Mouse (Mus musculus) kidney, postnatal 4 days (tissue): ENCODE results near the gene Cd300ld3.
A peak's percentile ranks its signal among the peaks of the same experiment; 100 is the strongest.

Experiments used
- DNase-seq, 2 experiments: peaks; one replicate each; pipeline ENCODE4 v3.0.0; 2021; ENCODE audit warnings: mixed read lengths in 2 of 2

The Cd300ld3 gene

DNA sequence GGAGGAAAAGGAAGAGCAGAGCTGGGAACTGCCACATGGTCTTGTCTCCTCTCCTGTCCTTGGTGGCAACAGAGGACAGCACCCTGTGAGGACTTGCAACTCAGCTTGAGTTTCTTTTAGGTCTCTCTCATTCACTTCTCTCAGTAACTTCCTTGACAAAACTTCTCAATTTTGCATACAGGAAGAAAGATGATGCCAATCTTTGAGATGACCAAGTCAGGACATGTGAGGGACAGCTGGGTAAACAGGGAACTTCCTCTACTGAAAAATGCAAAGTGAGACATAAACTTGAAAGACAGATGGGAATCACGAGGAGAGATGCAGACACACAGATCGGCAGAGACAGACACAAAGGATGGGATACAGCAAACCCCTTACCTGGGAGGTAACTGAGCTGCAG is at the start of gene Cd300ld3:
TSS of gene Cd300ld3 (minus strand) at position 151 of the 400 bp plus-strand sequence.
- DNase-seq, result no peak

DNA sequence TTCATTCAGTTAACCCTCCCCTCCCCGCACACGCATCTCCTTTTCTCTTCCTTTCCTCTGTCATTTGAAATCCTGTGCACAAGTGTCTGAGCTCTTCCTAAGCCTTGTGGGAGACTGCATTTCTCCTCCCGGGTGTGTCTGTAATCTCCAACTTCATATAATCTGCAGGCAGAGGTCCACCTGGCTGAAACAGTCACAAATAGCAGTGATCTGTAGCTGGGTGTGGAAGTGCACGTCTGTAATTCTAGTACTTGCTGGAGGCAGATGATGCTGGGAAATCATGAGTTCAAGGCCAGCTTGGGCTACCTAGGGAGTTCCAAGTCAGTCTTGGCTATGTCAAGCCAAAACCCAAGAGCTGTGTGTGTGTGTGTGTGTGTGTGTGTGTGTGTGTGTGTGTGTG is 43.9 kb upstream of the Cd300ld3 start:
- DNase-seq, result no peak

DNA sequence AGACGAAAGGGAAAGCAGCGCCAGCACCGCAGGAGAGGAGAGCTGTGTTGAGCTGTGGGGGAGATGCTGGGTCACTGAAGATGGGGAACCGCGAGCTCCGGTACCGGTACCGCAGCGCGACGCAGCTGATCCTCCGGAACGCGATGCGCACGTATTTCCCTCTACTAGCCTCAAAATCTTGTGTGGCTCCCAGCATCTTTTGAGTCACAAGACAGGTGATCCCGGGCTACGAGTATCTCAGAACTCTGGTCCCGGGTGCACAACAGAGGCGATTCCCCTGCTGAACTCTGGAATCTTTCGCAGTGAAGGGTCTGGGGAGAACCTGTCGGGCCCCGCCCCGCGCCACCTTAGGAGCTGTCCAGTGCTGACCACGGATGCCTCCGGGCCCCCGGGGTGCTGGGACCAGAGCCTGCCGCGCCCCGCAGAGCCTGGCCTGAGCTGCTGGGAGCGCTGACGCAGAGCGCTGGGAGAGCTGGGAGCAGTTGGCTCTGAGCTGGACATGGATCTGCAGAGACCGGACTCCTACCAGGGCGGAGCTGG is 43.2 kb upstream of the Cd300ld3 start, which contains the start of gene Rab37:
TSS of gene Rab37 (plus strand) at position 70 of the 540 bp plus-strand sequence.
- DNase-seq, result peak; percentile 71 to 76

DNA sequence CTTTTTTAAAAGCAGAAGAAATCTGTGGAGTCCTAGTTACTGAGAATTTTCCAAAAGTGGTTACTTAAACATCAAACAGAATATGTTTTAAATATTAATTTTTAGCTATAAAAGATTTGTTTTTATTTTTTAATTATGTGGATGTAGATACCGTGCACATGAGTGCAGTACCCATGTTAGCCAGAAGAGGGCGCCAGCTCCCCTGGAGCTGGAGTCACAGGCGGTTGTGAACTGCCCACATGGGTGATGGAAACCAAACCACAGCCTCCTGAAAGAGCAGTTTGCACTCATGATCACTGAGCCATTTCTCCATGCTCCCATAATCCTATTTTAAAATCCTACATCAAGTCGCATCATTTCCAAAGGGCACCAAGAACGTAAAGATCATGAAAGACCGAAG is 41.6 kb upstream of the Cd300ld3 start:
- no peak for DNase-seq

DNA sequence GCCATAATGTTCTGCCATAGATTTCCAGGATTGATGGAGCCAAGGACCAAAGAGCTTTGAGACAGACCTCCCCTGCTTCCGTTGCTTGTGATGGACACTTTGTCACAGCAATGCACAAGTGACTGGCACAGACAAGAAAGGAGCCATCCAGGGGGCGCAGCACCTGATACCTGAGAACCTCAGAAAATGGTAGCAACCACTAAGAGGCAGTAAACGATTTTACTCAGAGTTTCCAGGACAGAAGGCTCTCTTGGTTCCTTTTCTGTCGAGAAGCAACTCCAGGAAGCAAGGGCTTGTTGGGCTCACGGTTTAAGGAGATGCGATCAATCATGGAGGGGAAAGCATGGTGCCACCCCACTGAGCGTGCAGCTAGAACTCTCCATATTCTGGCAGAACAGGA is 38.0 kb upstream of the Cd300ld3 start:
- no peak for DNase-seq

DNA sequence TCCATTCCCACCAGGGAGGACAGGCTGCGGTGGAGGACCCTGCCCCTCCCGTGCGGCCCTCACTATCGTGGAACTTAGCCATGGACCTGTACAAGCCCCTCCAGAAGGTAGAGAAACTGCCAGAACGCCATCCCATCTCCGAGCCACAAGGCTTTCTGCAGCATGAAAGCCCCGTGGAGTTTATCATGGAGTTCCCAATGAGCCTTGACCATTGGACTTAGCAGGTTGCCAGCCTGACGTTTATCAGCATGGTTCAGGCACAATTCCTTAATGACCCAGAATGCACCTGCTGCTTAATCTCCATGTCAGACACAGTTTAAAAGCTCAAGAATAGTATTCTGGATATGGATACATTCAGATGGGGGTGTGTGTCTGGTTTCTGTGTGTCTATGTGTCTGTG is 36.9 kb upstream of the Cd300ld3 start:
- DNase-seq, result no peak

DNA sequence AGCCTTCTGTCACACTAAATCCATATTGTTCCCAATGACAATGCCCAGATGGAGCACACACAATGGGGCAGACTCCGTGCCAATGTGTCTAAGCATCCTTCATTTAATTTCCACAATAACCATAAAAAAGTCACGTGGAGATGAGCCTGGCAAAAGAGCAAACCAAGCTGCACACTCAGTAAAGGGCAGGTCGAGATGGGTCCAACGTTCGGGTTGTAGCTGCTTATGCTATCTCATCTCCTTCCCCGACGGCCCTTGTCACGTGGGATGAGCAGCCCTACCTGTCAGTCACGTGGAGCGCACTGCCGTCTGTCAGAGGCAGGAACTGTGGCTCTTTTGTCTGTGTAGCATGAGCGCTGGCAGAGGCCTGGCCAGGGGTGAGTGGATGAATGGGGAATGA is 36.4 kb upstream of the Cd300ld3 start:
- DNase-seq, result no peak

DNA sequence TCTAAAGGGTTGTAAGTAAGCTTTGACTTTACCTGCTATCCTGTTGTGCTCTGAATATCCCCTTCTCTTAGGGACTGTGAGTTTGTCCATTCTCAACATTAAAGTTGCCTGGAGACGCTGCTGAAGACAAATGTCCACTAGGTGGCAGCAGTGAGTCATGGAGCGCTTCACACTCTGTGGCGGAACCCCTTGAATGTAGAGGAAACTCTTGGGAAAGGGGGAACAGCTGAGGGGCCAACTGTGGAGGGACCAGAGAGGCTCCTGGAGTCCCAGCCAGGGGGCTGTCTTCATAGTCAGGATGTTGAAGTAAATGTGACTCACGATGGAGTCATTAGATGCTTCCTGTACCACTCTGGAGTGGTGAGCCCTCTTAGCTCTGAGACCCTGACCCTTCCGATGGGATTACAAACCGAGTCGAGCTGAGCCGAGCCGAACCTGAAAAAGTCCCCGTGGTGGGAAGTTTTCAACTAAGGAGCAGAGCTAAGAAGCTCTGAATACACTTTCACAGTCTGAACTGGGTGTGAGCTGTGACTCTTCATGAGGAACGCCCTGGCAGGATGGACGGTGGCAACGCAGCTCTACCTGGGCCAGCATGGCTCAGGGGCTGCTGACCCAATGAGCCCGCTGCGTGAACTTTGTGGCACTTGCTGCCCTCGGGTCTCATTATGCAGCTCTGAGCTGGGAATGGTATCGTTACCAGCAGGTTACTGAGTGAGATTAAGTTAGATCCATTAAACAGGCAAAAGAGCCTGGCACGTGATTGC is 35.3 kb upstream of the Cd300ld3 start:
- peak; percentile 83 for DNase-seq

DNA sequence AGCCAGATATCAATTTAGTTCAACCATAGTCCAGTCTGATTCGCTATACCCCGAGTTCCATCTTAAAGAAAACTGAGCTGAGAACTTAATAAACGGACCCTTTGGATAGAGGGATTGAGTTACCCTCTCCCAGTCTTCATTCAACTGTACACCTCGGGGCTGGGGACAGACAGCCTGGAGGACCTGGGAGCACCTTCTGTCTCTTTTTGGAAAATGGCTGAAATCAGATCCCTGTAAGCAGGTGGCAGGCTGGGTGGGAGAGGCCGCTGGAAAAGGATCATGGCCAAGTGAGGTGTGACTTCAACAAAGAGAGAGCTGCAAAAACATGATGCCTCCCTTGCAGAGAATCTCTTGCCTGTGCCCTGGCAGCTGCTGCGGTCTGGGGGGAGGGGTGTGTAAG is 34.0 kb upstream of the Cd300ld3 start:
- DNase-seq, result no peak

DNA sequence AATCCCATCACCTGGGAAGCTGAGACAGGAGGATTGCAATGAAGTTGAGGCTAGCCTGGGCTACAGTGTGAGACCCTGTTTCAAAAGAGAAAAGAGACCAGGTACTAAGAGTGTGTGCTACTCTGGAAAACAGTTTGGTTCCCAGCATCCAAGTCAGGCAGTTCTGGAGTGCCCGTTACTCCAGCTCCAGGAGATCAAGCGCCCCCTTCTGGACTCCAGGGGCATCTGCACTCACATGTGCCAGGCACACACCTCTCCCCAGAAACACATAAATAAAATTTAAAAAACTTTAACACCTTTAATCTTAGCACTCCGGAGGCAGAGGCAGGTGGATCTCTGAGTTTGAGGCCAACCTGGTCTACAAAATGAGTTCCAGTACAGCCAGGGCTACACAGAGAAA is 33.2 kb upstream of the Cd300ld3 start:
- DNase-seq, result no peak

DNA sequence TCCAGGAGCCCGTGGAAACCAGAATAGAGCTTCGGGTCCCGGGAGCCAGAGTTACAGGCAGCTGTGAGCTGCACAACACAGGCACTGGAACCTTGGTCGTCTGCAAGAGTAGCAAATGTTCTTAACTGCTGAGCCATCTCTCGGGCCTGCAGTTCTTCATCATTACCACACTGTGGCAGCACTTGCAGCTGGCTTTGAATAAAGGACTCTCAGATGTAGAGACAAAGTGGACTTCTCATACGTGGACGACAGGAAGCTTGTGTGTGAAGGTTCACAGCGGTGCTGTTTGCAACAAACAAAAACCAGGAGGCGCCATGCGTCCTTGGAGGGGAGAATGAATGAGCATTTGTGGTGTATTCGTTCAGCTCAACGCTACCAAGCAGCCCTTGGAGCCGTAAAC is 32.7 kb upstream of the Cd300ld3 start:
- peak; percentile 52 to 67 for DNase-seq

DNA sequence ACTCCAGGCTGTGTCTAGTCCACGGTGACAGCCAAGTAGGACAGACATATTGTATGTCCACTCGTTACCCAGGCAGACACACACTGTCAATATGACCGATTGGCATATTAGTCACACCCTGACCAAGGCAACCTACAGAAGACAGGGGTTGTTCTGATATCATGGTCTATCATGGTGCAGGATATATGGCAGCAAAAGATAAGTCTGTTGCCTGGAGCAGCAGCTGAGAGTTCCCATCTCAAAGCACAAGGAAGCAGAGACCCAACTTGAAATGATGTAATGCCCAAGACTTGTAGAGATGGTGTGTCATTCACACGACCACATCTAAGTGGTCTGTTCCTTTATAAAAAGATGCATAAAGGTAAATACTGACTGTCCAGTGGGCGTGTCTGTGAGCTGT is 30.5 kb upstream of the Cd300ld3 start:
- DNase-seq, result no peak

DNA sequence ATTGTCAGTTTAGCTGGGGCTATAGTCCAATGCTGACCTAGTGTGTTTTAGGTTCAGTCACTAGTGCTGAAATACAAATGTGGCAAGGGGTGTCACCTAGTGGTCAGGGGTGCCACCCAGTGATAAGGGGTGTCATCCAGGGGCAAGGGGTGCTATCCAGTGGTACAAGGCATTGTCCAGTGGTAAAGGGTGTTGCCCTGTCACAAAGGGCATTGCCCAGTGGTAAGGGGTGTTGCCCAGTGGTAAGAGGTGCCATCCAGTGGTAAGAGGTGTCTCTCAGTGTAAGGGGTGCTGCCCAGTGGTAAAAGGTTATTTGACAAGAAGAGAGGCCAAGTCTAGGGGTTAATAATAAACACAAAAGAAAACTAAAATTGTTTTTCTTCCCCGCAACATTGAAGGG is 29.2 kb upstream of the Cd300ld3 start:
- DNase-seq, result no peak

DNA sequence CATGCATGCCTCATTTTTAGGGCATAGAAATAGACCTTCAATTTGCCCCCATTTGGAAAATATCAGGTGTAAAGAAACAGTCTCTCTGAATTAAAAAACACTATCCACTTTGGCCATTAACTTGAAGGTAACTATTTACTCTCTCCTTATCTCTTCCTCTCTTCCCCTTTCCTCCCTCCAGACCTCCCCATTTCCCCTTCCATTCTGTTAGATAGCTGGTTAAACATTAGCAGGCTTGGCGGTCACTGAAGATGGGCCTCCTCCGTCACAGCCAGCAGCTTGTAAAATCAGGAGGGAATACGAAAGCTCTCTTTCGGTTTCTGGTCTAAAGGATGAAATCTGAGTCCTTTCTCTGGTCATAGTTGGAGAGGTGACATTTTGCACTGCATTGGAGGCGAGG is 27.6 kb upstream of the Cd300ld3 start:
- no peak for DNase-seq

DNA sequence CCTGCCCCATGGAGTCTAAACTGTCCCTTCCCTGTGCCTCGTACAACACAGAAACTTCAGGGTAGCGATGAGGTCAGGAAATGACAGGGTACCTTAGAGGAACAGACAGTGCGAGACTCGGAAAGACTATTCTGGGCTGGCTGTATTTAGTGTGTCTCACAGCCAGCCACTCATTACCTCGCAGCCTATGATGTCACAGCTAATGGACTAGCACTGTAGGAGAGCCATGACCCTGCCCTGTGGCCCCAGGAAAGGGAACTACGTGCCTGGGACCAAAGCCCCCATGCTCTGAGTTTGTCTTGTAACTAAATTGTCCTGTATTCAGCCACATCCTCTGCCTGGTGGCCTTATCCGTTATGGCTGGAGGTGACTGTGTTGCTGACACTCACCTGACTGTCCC is 27.2 kb upstream of the Cd300ld3 start:
- DNase-seq, result no peak

DNA sequence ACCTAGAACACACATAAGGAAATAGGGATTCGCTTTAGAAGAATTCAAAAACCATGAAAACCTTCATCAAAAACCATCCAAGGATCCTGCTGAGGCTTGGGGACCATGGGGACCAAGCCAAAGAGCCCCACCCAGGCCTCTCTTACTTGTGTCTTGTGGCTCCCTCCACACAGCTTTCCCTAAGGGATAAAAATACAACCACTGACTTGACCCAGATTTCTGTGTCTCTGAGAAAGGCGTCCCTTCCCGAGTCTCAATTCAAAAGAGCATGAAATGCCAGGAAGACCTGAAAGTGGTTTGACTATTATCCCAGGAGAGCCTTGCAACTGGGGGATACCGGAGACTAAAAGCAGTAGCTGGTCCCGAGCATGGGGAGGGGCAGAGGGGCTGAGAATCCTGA is 24.8 kb upstream of the Cd300ld3 start:
- no peak for DNase-seq

DNA sequence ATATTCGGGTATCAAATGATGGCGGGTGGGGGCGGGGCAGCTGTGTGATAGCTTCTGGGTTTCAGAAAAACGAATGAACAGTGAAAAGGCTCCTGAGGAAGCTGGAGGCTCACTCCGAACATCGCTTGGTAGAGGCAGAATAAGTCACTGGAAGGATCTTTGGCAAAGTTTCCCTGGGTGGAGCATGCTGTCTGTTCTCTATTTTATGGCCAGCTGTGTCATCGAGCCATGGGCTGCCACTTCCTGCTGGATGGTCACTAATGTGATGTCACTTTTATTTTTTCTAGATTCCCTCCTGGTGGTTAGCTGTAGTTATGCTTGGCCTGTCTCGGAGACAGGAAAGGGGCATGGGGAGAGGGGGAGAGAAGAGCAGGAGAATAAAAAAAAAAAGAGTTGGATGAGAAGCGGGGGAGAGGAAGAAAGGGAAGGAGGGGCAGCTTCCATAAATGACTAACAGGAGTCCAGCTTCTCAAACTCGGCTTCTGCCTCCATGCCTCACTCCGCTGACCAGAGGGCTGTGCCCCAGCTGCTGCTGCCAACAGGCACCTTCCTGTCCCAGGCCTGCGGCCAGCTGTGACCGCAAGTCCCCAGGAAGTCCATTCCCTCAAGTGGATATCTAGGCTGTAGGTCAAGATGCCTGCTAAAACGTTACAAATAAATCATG is 23.6 kb upstream of the Cd300ld3 start:
- peak; percentile 67 to 78 for DNase-seq

DNA sequence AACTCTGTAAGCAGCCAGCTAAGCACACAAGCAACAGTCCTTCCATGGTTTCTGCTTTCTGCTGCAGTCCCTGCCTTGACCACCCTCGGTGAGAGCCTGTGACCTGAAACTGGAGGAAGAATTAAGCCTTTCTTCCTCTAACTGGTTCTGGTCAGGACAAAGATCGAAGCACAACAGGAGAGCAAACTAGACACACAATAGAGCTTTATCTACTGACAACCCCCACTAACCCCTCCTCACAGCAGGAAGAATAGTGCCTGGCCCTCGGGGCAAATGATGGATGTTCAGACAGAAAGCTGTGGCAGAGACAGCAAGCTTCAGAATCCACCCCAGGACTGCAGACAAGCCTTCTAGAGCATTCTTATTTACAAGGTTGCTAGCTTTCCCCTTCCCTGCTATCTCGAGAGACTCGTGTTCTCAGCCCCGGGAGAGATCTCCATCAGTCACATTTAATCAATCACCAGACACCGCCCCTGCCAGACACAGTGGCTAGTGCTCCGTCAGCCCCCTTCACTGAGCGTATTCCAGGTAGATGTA is 22.9 kb upstream of the Cd300ld3 start:
- peak in 1 of 2 experiments; percentile 10 for DNase-seq

DNA sequence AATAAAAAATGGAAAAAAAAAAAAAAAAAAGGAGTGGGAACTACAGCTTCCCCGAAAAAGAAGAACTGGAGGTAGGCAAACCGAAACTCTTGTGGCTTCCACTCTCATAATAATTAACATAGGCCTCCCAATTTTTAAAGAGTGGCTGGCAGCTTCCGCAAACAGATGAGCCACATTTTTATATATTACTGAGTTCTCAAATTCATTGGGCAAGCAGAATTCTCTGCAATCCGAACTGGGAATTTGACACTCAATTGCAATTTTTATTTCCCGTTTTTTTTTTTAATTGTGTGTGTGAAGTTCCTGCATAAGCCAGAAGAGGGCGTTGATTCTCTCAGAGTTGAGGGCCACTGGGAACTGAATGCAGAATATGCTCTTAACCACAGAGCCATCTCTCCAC is 18.6 kb upstream of the Cd300ld3 start:
- DNase-seq, result no peak

DNA sequence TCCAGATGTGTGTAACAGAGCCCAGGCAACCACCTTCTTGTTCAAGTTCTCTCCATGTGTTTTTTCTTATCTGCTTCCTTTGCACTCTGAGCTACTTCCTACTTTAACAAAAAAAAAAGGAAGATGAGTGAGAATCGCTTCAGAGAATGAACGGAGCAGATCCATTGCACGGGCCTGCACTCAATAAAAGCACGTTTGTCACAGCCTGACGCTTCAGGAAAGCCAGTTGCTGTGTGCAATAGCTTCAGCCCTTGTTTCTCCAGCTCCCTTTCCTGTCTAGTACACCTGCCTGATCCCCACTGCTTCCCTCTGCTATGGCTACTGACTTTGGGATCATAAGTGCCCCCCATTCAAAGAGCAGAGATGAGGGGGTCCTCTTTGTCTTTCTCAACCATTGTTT is 13.9 kb upstream of the Cd300ld3 start, which contains the start of gene Cd300e:
TSS of gene Cd300e (minus strand) at position 101 of the 400 bp plus-strand sequence.
- DNase-seq, result no peak

DNA sequence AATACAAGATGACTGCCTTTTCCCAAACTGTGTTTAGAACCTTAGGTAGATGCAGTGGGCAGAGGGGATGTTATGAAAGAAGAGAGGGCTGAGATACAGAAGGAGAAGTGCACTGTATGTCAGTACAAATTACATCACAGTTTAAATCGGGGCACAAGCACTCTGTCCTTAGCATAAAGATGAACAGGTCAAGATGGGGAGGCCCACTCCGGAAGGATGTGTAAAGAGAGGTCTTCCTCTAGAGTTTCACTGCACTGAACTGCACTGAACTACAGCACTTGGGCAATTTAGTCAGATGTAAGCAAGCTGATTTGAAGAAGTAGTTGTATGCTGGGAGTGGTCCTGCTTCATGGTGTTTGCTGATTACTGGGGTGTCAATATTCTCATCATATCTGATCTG is 11.6 kb upstream of the Cd300ld3 start:
- DNase-seq, result no peak

DNA sequence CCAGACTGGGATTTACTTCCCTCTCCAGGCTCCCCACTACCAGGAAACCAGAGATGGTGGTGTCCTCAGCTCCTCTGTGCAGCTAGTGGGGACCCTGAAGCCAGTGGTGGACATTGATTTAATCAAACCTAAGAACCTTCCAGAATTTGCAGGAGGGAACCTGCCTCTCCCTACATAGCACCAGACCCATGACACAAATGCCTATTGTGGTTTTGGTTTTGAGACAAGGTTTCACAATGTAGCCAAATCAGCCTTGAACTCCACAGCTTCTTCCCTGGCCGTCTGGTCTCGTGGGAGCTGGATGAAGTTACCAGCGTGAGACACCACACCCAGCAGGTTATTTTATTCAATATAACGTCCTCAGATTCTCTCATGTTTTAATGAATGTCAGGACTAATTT is 10.5 kb upstream of the Cd300ld3 start:
- no peak for DNase-seq

DNA sequence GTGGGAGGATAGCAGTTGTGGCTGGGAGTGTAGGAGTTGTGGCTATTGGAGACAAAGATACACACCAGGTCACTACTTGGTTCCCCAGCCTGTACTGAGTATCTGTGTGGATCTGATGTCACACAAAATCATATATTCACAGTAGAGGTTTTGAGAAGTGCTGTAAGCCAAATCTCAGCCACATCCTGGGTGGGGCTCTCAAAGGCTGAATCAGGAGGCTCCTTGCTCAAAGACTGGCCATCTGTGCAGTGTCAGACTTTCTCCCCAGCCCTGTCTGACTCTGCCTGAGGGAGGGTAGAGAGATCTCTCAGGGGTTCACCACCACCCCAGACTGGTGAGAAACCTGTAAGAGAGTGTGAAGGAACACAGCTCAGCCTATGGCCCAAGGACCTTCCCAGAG is 6.3 kb upstream of the Cd300ld3 start:
- no peak for DNase-seq

DNA sequence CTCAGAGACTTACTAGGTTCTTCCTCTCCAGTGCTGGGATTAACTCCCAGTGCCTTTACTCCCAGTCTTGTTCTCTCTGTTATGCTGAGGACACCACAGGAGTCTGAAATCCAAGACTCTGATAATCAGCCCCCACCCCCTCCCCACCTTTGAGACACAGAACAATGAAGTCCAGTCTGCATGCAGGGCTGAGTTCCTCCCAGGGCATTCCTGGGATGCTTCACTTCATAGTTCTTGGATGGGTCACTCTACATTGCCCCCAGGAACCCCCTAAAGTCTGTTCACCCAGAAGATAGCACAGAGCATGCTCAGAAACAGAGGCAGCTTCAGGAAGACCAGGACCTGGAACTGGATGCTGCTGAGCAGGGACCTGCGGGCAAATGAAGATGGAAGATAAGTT is 4.8 kb upstream of the Cd300ld3 start:
- no peak for DNase-seq
